Mouse (Mus musculus) retina, postnatal 1 day (tissue): ENCODE results near the gene Tnfaip1.
"Not testable (repeated sequence)": the region's sequence is repeated elsewhere in the genome, so short reads cannot be mapped to it uniquely, and the experiment has no call there.

Experiments
- DNase-seq: peaks from one replicate; pipeline ENCODE4 v3.0.0-alpha.2; 2012

Tnfaip1 gene

GRCm38 (mm10) chr11:78535376-78536079, 604 bp downstream of the Tnfaip1 start:
- DNase-seq: peak; percentile 50

DNA sequence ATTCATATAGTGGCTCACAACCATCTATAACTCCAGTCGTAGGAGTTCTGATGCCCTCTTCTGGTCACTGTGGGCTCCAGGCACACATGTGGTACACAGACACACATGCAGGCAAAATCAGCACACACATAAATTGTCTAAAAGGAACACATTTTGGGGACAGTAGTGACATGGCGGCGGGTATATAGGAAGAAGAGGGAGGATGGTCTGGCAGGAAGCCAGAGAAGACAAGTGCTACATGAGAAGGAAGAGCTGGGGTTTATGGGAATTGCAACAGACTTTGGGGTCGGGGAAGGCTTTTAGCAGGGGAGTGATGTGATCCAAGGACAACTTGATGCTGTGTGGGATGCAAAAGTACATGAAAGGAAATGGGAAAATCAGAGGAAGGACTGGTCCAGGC, 1.6 kb downstream of the Tnfaip1 start:
- no peak for DNase-seq

DNA sequence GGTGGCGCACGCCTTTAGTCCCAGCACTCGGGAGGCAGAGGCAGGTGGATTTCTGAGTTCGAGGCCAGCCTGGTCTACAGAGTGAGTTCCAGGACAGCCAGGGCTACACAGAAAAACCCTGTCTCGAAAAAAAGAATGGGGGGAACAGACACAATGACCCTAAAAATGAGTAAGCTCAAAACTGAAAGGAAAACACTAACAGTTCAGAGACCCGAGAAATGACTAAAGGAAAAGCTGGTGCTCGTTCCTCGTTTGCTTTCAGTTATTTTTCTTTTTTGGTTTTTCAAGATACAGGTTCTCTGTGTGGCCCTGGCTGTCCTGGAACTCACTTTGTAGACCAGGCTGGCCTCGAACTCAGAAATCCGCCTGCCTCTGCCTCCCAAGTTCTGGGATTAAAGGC, 4.6 kb downstream of the Tnfaip1 start:
- DNase-seq: not testable (repeated sequence)

DNA sequence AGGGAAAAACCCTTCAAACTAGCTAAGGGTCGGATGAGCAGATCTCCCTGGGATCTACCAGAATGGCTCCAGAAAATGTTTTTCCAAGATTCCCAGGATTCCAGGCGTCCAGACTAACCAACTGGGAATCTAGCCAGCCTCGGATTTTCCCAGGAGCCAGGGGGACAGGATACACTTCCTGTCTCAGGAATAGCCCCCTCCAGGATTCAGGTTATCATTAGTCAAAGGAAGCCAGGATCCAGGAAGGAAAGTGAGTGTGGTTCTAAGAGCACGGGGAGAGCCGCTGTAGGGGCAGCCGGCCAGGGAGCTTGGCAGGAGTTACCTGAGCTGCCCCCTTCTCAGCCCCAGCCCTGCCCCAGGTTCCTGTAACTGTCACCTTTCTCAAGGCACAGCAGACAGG, 5.1 kb downstream of the Tnfaip1 start:
- no peak for DNase-seq

DNA sequence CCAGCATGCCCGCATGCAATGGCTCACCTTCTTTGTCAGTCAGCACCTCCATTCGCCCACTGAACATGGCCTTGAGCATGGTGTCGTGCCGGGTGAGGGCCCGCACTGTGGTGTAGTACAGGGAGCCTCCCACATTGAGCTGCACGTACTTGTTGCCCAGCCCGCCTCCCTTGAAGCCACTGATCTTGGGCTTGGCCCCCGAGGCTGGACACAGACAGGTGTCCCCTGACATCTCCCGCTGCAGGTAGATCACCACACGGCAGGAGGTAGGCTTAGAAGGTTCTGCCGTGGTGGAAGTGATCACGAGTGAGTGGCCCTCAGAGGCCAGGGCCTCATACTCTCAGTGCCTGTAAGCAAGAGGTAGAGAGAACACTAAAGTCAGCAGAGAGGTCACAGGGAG, 6.1 kb downstream of the Tnfaip1 start:
- no peak for DNase-seq

GRCm38 (mm10) chr11:78528714-78529113, 7.4 kb downstream of the Tnfaip1 start:
- DNase-seq: no peak

GRCm38 (mm10) chr11:78524838-78525237, 11.3 kb downstream of the Tnfaip1 start:
- DNase-seq: no peak

- DNase-seq: no peak
Observed at GRCm38 (mm10) chr11:78523241-78523955, 12.7 kb downstream of the Tnfaip1 start.

DNA sequence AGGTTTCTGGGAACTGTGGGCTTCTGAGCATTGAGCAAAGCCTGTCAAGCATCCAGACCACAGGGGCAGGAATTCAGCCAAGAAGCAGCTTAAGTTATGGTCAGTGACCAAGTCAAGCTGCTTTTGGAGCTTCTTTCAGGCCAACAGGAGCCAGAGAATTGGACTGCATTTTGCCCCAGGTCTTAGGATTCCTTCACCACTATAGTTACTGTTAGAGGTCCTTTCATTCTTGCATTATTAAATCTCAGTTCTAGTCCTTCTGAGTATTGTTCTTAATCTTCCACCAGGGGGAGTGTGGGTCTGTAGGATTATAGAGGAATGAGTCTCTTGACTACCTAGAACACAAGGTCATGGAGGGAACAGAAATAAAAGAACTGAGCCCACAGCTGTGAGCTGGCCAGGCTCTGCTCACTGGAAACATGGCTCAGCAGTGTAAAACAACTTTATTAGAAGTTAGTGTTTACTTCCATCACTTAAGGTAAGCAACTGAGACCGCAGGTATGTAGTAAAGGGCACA, 13.6 kb downstream of the Tnfaip1 start:
- peak; percentile 36 for DNase-seq

- DNase-seq: no peak
Observed at GRCm38 (mm10) chr11:78521880-78522279, 14.3 kb downstream of the Tnfaip1 start.

DNA sequence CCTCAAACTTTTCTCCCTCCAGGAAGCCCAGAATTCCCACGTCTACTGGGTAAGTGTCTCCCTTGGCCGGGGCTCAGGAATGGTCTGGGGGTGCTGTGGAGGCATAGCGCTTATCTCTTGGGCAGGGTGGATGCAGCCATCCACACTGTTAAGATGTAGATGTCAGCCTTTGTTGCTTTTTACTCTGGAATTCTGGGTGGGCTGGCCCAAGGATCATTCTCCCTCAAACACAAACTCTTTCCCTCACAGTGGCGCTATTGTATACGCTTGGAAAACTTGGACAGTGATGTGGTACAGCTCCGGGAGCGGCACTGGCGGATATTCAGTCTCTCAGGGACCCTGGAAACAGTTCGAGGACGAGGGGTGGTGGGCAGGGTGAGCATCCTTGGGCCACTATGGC, 17.2 kb downstream of the Tnfaip1 start:
- no peak for DNase-seq

DNA sequence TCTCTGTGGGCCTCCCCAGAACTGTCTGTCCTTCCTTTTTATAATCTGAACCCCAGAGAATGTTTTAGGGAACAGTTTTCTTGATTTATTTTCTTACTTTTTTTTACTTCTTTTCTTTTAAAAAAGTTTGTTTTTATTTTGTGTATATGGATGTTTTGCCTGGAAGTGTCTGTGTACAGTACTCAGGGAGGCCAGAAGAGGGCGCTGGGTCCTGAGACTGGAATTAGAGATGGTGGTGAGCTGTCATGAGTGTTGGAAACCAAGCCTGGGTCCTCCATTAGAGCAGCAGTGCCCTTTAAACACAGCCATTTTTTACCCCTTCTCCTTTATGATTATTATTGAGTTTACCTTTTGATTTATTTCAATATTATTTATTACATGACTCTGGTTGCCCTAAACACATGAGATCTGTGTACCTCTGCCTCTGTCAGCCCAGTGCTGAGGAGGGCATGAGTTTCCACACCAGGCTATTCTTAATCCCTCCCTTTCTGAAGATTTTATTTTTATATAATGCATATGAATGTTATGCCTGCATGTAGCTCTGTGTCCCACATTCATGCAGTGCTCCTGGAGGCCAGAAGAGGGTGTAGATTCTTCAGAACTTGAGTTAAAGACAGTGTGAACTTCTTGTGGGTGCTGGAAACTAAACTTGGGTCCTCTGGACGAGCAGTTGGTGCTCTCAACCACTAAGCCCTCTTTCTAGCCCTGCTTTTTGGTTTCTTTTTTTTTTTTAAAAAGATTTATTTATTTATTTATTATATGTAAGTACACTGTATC, 20.4 kb downstream of the Tnfaip1 start:
- no peak for DNase-seq

- DNase-seq: no peak
Observed at GRCm38 (mm10) chr11:78513106-78513790, 22.9 kb downstream of the Tnfaip1 start.

DNA sequence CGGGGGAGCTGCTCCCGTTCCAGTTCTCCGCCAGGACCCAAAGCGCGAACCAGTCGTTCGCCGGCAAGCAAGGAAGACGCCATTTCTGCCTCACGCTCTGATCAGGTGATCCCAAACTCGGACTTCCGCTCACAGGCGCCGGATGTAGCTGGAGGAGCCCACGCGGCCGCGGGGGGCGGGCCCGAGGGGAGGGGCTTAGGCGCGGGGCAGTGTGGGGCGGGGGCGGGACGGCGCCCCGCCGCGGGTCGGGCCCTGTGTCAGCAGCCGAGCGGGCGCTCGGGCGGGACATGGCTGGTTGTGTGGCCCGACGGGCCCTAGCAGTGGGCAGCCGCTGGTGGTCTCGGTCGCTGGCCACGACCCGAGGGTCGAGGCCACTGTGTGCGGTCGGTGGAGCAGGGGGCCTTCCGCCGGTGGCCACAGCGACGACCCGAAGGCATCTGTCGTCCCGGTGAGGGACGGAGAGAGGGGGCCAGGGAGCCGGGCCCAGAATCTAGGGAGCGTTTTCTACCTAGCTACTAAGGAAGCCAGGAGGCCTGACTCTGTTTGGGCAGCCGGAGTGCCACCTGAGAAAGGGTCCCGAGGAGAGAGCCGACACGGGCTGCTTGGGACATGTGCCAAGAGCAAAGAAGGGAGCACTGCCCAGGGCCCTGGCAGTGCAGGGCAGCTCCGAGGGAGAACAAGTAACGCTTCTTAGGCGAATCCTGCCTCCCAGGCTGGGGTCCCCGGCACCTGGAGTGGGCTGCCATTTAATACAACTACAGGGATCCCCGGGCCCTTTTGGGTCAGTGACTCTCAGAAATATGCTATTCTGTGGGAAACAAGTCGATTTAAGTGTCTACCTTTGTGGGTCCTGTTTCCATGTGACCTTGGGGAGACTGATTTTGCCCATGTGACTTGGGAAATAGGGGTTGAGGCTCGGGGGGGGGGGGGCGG, 23.8 kb downstream of the Tnfaip1 start, which contains the start of the genes Tmem199 and Poldip2:
Gene Tmem199 (minus strand): TSS at position 148 of the 933 bp plus-strand sequence.
Gene Poldip2 (plus strand): TSS at position 169 of the 933 bp plus-strand sequence.
- DNase-seq: peak; percentile 97

GRCm38 (mm10) chr11:78509148-78509547, 27.0 kb downstream of the Tnfaip1 start:
- peak; percentile 43 for DNase-seq

DNA sequence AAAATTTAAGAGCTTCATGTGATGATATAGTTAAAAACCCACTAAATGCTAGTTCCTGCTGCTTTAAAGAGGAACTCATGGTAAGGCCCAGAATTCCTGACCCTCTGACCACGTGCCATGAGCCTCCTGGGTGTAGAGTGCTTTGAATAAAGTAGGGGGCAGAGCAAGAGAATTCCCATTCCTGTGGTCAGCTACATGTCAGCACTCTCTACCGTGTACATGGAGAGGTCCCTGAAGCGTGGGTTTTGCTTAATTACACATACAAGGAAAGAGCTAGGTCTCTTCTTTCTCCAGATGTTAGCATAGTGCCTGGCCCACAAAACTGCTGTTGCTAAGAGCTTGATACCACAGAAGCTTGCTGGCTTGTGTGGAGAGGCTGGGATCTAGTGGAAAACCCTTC, 30.7 kb downstream of the Tnfaip1 start:
- DNase-seq: no peak

GRCm38 (mm10) chr11:78502909-78503650, 33.1 kb downstream of the Tnfaip1 start, which contains the start of gene Sebox:
Gene Sebox, plus strand, starts transcription at chr11:78503447.
- DNase-seq: peak; percentile 18

DNA sequence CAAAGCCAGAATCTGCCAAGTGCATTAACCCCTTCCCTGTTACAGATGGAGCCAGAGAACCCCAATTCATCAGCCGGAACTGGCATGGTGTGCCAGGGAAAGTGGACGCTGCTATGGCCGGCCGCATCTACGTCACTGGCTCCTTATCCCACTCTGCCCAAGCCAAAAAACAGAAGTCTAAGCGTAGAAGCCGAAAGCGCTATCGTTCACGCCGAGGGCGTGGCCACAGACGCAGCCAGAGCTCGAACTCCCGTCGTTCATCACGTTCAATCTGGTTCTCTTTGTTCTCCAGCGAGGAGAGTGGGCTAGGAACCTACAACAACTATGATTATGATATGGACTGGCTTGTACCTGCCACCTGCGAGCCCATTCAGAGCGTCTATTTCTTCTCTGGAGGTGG, 34.6 kb downstream of the Tnfaip1 start:
- DNase-seq: no peak

DNA sequence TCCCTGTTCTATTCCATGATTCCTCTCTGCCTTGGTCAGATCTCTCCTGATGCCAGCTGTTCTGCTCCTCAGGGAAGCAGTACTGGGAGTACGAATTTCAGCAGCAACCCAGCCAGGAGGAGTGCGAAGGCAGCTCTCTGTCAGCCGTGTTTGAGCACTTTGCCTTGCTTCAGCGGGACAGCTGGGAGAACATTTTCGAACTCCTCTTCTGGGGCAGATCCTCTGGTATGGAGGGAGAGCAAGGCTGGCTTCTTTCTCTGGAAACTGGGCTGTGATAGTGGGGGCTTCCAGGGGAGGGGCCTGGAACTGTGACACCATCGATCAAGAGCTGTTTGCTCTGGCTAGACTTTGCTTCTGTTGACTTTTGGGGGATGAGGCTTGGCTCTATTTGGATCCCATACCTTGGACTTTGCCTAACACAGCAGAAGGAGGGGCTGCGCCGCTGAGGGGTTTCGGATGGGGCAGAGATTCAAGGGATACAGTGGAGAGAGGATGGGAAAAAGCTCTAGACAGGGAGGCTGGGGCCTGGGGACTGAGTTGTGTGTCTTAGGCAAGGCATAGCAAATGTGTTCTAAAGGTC, 35.4 kb downstream of the Tnfaip1 start:
- DNase-seq: no peak

GRCm38 (mm10) chr11:78499543-78499942, 36.6 kb downstream of the Tnfaip1 start:
- no peak for DNase-seq
